Mouse (Mus musculus): ENCODE results near the gene Swap70. TPM values are rescaled to one million over a fixed set of nuclear protein-coding genes. Genes with fewer than 3 reads are reported as not detected.

Swap70 gene
- total RNA-seq, 2 experiments from 2014 or later, result 9.3 to 12.8 TPM

DNA sequence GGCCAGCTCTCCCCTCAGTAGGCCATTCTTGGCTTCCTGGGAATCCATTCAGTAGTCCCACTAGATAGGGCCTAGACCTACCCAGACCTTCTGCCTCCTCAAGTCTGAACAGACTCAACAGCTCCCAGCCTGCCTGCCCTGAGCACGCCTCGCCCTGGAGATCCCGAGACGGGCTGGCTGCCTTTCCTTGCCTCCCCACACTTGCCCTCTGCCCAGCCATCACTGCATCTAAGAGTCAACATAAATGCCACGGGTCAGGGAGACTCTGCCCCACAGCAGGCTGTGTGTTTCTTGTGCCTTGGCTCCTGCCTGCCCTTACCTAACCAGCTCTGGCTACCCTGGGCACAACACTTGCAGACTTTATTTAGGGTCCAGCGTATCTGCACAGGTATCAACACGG is 76.6 kb downstream of the Swap70 start:
- no peak for DNase-seq (ENCODE audit: extremely low spot score in 1 of 2, low spot score in 1 of 2)

DNA sequence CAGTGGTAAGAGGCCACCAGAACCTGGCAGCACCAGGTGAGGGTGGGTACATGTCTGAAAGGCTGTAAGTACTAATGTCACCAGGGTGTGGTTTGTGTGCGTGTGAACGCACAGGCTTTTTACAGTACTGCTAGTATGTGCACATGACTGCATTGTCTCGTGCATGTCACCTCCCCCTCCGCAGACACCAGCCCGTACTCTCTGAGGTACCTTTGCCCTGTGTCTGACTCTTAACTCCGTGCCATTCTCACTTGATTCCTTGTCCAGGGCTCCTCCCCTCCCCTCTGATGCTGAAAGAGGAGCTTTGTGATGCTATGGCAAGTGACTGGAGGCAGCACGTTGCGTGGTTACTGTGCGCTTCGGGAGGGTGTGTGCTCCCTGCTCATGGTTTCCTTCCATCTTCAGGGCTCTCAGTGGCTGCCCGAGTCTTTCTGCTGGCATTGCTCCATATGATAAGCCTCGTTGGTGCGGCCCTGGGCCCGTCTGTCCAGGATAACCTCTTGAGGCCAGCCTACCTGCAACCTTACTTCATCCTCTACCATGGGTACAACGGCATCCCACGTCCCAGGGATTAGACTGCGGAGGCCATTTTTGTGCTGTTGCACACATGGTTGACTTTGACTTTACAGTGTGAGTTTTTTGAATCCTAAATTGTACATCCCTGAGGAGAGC is 77.4 kb downstream of the Swap70 start:
- no peak for DNase-seq (ENCODE audit: extremely low spot score in 1 of 2, low spot score in 1 of 2)

DNA sequence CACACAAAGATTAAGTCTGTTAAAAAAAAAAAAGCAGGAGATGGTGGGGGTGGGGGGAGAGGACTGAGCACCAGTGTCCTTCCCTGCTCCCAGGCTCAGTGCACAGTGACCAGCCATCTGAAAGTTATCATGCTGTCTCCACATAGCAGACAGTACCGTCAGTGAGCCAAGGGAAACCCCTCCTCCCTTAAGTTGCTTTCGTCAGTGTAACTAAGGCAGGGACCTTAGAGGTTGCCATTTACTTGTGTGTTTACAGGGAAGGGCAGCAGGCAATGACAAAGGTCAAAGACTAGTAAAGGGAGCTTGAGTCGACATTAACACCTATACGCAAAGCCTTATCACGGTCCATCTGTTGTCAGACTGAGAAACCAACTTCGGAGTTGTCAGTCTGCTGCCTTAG is 81.4 kb downstream of the Swap70 start:
- no peak for DNase-seq (ENCODE audit: extremely low spot score in 1 of 2, low spot score in 1 of 2)

DNA sequence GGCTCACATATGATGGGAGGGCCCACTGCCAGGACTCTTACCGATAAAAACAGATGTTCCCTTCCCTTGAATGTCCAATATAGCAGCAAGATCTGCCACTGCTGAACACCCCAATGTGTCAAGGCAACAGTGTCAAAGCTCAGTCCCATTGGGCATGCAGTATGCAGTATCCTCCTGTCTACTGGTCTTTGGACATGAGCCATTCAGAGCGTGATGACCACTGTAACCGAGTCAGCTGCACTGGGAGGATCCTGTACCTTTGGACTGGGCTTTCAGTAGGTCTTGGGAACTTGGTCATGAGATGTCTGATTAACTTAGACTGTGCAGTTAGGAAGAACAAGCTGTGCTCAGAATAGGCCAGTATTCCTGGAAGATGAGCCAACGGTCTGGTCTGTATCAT is 84.0 kb downstream of the Swap70 start:
- DNase-seq (ENCODE audit: extremely low spot score in 1 of 2, low spot score in 1 of 2), result no peak

DNA sequence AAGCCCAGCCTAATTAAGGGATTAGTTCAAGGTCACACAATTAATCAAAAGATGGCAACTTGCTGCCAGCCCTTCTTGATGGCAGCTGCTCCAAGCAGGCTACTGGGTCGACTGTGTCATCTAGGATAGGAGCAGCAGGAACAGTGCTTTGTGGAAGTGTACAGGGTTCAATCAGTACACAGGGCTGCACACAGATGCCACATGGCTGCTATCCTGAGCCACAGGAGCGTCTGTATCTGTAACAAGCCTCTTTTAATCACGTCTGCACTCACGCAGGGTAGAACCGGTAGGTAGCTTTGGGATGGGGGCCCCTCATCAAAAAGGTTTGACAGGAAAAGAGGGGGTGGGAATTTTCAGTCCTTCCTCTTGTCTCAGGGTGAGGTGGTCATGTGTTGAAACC is 84.8 kb downstream of the Swap70 start:
- DNase-seq (ENCODE audit: extremely low spot score in 1 of 2, low spot score in 1 of 2), result no peak

DNA sequence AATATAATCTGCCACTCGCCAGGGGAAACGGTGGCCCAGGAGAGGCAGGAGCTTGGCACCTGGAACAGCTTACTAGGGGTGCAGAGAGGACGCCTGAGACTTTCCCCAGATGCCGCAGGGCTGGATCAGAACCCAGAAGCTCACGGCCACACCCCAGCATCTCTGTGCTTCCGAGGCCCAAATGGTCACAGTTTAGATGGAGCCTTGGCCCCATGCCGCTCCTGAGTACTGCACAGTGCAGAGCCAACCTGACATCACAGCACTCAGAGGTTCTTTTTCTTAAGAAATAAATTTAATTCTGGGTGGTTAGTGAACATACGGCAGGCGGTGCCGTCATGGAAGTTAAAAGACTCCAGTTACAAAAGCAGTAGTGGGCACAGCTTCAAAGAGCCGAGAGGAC is 86.2 kb downstream of the Swap70 start:
- DNase-seq (ENCODE audit: extremely low spot score in 1 of 2, low spot score in 1 of 2), result no peak

DNA sequence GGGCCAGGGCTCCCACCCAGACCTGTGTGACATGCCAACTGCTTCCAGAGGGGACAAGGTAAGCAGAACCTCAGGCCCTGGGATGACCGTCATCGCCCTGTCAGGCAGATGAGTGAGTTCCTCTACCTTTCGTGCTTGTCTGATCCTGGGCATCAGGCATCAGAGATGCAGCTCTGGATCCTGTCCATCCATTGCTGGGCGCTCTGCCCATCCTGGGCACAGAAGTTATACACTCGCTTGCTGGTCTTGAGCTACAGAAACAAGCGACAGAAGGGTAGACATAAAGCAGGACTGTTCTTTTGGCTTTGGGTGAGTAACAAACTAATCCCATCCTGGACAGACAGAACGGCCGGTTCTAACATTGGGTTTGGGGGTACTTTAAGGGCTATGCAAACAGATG is 87.7 kb downstream of the Swap70 start:
- no peak for DNase-seq (ENCODE audit: extremely low spot score in 1 of 2, low spot score in 1 of 2)

DNA sequence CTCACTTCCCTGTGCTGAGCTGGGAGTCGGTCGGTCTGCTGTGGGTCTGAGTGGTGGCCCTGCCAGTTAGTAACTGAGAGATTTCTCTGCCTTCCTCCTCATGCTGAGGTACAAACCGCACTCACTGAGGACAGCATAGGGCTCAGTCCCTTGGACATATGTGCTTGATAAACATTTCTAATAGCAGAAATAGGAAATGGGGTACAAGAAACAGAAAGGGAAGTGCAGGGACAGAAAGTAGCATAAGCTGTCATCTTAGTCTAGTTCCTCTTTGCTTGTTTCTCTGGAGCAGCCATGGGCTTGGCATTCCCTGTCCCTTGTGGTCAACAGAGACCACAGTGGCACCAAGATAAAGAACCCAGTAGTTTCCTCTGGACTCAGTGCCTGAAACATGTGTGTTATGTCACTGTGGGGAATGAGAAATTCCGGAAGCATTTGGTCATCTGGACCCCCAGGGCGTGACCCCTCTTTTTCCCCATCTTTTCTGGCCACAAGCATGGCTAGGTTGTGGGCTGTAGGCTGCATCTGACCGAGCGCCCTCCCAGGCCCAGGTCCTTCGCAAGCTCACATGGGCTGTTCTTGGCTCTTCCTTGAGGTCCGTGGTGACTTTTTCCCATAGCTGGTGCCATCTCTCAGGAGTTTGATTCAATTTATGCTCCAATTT is 92.0 kb downstream of the Swap70 start:
- DNase-seq (ENCODE audit: extremely low spot score in 1 of 2, low spot score in 1 of 2), result no peak

DNA sequence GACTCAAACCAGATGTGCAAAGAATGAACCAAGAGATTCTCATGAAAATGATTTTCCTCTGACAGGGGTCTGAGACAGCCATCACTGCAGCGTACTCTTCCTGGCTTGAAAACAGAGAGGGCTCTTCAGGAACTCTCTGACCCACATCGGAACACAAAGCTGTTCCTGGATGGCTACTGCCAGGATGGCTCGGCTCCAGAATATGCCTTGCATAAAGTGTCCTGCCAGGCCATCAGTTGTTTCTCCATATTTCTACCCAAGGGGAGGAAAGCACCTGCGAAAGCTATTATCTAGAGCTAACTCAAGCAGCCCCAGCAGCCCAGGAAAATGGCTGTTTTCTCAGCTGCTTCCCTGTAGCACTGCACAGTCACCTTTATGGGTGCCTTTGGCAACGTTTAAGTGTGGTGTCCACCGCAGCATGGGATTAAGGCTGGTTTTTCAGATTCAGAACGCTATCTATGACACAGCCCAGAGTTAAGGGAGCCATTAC is 92.9 kb downstream of the Swap70 start:
- DNase-seq (ENCODE audit: extremely low spot score in 1 of 2, low spot score in 1 of 2), result no peak

DNA sequence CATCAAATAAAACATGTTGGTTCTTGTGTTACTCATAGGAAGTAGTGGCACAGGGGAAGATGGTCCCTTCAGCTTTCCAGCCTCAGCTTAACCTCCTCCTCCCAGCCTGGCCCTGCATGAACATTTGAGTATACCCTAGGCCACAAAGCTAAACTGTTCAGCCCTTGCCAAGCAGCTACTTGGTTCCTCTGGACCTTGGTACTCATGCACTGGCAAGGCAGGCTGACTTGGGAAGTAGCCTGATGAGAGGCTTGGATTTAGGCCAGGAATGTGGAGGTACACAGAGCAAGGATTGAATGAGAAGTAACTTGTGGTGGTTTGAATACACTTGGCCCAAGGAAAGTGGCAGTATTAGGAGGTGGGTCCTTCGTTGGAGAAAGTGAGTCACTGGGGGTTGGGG is 93.8 kb downstream of the Swap70 start:
- DNase-seq (ENCODE audit: extremely low spot score in 1 of 2, low spot score in 1 of 2), result no peak

DNA sequence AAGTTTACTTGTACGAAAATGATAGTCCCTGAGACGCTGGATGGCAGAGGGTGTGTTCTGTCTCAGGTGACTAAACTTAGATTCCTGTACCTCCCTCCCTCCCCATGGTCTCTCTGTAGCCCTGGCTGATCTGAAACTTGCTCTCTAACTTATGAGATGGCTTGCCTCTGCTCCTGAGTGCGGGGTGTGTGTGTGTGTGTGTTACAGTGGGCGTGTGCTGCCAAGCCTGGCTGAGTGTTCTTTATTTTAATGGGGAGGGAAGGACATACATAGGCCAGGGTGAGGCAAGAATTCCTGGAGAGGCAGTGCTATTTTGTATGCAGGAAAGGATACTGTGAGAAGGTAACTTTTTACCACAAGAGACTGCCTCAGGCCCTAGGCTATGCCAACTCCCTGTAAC is 95.9 kb downstream of the Swap70 start:
- no peak for DNase-seq (ENCODE audit: extremely low spot score in 1 of 2, low spot score in 1 of 2)

DNA sequence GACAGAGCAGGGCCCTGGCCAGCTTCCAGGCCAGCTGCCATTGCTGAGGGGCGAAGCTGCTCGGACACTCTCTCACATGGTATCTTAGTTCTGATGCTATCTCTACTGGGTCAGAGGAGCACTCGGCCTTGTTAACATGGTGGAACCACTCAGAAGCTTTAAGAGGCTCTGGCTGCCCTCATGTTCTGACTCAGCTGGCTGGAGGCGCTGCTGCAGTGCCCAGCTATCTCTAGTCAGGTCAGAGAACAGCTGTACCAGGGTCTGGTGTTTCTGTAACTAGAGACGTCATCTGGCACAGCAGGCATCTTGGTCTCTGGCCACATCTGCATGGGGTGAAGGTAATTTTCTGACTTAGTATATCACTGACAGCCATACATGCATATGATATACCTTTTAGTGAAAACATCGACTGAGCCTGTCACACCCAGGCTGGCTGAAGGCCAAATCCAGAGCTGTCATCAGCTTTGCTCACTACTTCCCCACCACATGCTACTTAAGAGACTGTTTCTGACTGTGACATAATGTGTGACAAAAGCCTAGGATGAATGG is 97.5 kb downstream of the Swap70 start:
- no peak for DNase-seq (ENCODE audit: extremely low spot score in 1 of 2, low spot score in 1 of 2)

DNA sequence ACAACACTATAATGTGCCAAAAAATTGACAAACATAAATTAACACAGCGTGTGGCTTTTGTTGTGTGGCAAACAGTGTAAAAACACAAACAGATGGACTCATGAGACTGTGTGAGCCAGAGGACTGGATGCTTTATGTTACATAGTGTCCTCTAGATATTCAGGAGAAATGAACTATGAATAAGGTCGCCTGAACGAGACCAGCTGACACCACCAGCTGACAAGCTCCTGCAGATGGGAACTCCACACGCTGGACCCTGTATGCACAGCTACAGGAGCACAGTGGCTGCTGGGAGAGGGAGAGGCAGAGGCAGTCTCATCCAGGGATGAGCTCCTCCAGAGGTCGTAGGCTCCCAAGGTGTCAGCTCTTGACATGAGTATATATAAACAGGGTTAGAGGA is 99.6 kb downstream of the Swap70 start:
- no peak for DNase-seq (ENCODE audit: extremely low spot score in 1 of 2, low spot score in 1 of 2)

DNA sequence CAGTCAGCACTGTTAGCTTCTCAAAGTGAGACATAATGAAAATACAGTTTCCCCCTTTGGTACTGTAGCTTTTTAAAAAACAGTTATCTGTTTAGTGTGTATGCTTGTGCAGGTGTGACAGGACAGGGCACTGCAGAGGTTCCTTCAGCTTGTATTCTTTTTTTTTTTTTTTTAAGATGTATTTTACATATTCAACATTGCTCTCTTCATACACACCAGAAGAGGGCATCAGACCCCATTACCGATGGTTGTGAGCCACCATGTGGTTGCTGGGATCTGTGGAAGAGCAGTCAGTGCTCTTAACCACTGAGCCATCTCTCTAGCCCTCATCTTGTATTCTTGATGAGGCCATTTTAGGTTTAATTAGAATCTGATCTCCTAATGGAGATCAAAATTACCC is 103.3 kb downstream of the Swap70 start:
- DNase-seq (ENCODE audit: extremely low spot score in 1 of 2, low spot score in 1 of 2), result no peak

DNA sequence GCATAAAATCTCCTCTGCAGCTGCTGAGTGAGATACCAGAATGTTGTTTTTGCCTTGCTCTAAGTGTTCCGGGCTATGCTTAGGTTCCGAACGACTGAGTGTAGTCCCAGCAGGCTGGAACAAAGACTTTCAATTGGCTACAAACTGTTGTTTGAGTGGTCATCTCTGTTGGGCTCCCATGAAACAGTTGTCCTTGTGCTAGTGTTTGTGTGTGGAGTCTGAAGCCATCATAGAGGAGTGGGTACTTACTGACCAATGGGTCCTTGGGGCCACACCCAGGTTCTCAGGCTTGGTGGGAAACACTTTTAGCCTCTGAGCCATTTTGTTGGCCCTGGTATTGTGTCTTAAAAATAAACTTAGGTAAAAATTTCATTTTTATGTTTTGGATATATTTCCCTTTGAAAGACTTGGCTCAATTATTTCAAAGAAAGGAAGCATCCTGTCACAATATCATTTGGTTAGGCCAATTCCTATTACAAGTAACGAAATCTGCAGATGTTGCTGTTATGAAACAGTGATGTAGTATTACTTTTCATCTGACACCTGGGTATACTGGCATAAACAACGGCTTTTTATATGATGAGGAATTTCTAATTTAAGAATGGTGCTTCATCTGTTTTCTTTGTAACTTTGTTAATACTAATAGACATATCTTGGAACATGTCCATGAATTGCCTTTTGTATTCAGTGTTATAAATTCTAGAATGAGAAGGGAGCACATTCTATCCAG is 104.0 kb downstream of the Swap70 start:
- DNase-seq (ENCODE audit: extremely low spot score in 1 of 2, low spot score in 1 of 2), result no peak

Other genes with a start within 250 kb of the Swap70 start
- gene Tmem41b, start 234.8 kb upstream of the Swap70 start, total RNA-seq (2021), result 10 to 100 TPM; 48.6 to 49.9 TPM
- 100 to 1,000 TPM in 1 of 2 experiments, 10 to 100 TPM in 1; 99.5 to 104 TPM for gene Ipo7, start 203.4 kb upstream of the Swap70 start, total RNA-seq (2021)
- gene Zfp143, start 160.5 kb upstream of the Swap70 start, total RNA-seq (2021), result 10 to 100 TPM; 11.1 to 12.0 TPM
- 10 to 100 TPM; 17.0 to 20.8 TPM for gene Wee1, start 99.7 kb upstream of the Swap70 start, total RNA-seq (2021)

All from layer of hippocampus, postnatal 25 days (tissue).